Mouse (Mus musculus) cerebellum, postnatal 25 days (tissue): ENCODE data around the gene Gm10696.
"Not testable (repeated sequence)": the region's sequence is repeated elsewhere in the genome, so short reads cannot be mapped to it uniquely, and the experiment has no call there.

ENCODE experiments used
- DNase-seq, 2 experiments: peaks; one replicate each; pipeline ENCODE4 v3.0.0; 2021; ENCODE audit warnings: mixed read lengths in 2 of 2

Gene Gm10696

GRCm38 (mm10) chr3:94178093-94178492 is at the start of gene Gm10696:
TSS of gene Gm10696 (minus strand) at chr3:94178193.
- not testable (repeated sequence) for DNase-seq

GRCm38 (mm10) chr3:94196414-94196813 is 18.4 kb upstream of the Gm10696 start, which contains the start of gene Gm5286:
TSS of gene Gm5286 (plus strand) at chr3:94196714.
- DNase-seq = not testable (repeated sequence)

GRCm38 (mm10) chr3:94167351-94167750 is 10.6 kb downstream of the Gm10696 start:
- not testable (repeated sequence) for DNase-seq
